Mouse (Mus musculus): ENCODE results near the gene Hgfac. TPM values are rescaled to one million over a fixed set of nuclear protein-coding genes. Genes with fewer than 3 reads are reported as not detected.

Hgfac gene
- polyA plus RNA-seq (2012; ENCODE audit: insufficient read depth, insufficient read length, missing spikeins) = not detected in 2 replicates

GRCm38 (mm10) chr5:35041268-35041829 is at the start of gene Hgfac:
Gene Hgfac, plus strand, starts transcription at chr5:35041509.
- TF ChIP-seq CTCF (IDR thresholded peaks at IDR 0.05; ENCODE audit: low read depth, low read length) (no peak), POLR2A (IDR thresholded peaks at IDR 0.05; ENCODE audit: borderline replicate concordance, low read depth, low read length) (no peak)
- no peak within 1 kb of the TSS for H3K4me3 ChIP-seq (ENCODE audit: insufficient read depth, low read length)
- H3K27ac ChIP-seq (ENCODE audit: insufficient read depth, low read depth, low read length) = no peak within 1 kb of the TSS
- H3K4me1 ChIP-seq (ENCODE audit: control insufficient read depth, insufficient read depth, low read length) = peaks cover 12% of the 10 kb centered on the region

- H3K4me3 ChIP-seq (ENCODE audit: insufficient read depth, low read length) = no peak overlapping the region
- H3K4me1 ChIP-seq (ENCODE audit: control insufficient read depth, insufficient read depth, low read length) = 0 out of 2 replicates have a peak, but pooled peaks cover 8% of the 10 kb centered on the region
- TF ChIP-seq CTCF (IDR thresholded peaks at IDR 0.05; ENCODE audit: low read depth, low read length) (no peak), POLR2A (IDR thresholded peaks at IDR 0.05; ENCODE audit: borderline replicate concordance, low read depth, low read length) (no peak)
- H3K27ac ChIP-seq (ENCODE audit: insufficient read depth, low read depth, low read length) = no peak overlapping the region
These were observed 42.6 kb upstream of the Hgfac start for GRCm38 (mm10) chr5:34998754-34999153.

GRCm38 (mm10) chr5:34999281-34999680 is 42.0 kb upstream of the Hgfac start:
- Histone ChIP-seq H3K4me3 (ENCODE audit: insufficient read depth, low read length) (no peak overlapping the region), H3K27ac (ENCODE audit: insufficient read depth, low read depth, low read length) (no peak overlapping the region), H3K4me1 (ENCODE audit: control insufficient read depth, insufficient read depth, low read length) (0 out of 2 replicates have a peak, but pooled peaks cover 8% of the 10 kb centered on the region)
- TF ChIP-seq POLR2A (IDR thresholded peaks at IDR 0.05; ENCODE audit: borderline replicate concordance, low read depth, low read length) (no peak), CTCF (IDR thresholded peaks at IDR 0.05; ENCODE audit: low read depth, low read length) (no peak)

- Histone ChIP-seq H3K27ac (ENCODE audit: insufficient read depth, low read depth, low read length) (no peak overlapping the region), H3K4me3 (ENCODE audit: insufficient read depth, low read length) (no peak overlapping the region), H3K4me1 (ENCODE audit: control insufficient read depth, insufficient read depth, low read length) (0 out of 2 replicates have a peak, but pooled peaks cover 8% of the 10 kb centered on the region)
- no peak for TF ChIP-seq CTCF (IDR thresholded peaks at IDR 0.05; ENCODE audit: low read depth, low read length)
These were observed 41.0 kb upstream of the Hgfac start for GRCm38 (mm10) chr5:35000323-35000722.

GRCm38 (mm10) chr5:35001144-35001543 is 40.2 kb upstream of the Hgfac start:
- 0 out of 2 replicates have a peak, but pooled peaks cover 8% of the 10 kb centered on the region for H3K4me1 ChIP-seq (ENCODE audit: control insufficient read depth, insufficient read depth, low read length)
- TF ChIP-seq CTCF (IDR thresholded peaks at IDR 0.05; ENCODE audit: low read depth, low read length) (no peak), POLR2A (IDR thresholded peaks at IDR 0.05; ENCODE audit: borderline replicate concordance, low read depth, low read length) (no peak)
- no peak overlapping the region for H3K4me3 ChIP-seq (ENCODE audit: insufficient read depth, low read length)
- no peak overlapping the region for H3K27ac ChIP-seq (ENCODE audit: insufficient read depth, low read depth, low read length)

- no peak for TF ChIP-seq POLR2A (IDR thresholded peaks at IDR 0.05; ENCODE audit: borderline replicate concordance, low read depth, low read length)
- no peak for TF ChIP-seq CTCF (IDR thresholded peaks at IDR 0.05; ENCODE audit: low read depth, low read length)
- H3K27ac ChIP-seq (ENCODE audit: insufficient read depth, low read depth, low read length) = no peak overlapping the region
- H3K4me1 ChIP-seq (ENCODE audit: control insufficient read depth, insufficient read depth, low read length) = 0 out of 2 replicates have a peak, but pooled peaks cover 4% of the 10 kb centered on the region
- no peak overlapping the region for H3K4me3 ChIP-seq (ENCODE audit: insufficient read depth, low read length)
These were observed 37.6 kb upstream of the Hgfac start for GRCm38 (mm10) chr5:35003611-35004162.

GRCm38 (mm10) chr5:35004769-35005168 is 36.5 kb upstream of the Hgfac start:
- H3K4me1 ChIP-seq (ENCODE audit: control insufficient read depth, insufficient read depth, low read length) = 0 out of 2 replicates have a peak, but pooled peaks cover 4% of the 10 kb centered on the region
- no peak overlapping the region for H3K4me3 ChIP-seq (ENCODE audit: insufficient read depth, low read length)
- TF ChIP-seq CTCF (IDR thresholded peaks at IDR 0.05; ENCODE audit: low read depth, low read length) (no peak), POLR2A (IDR thresholded peaks at IDR 0.05; ENCODE audit: borderline replicate concordance, low read depth, low read length) (no peak)
- no peak overlapping the region for H3K27ac ChIP-seq (ENCODE audit: insufficient read depth, low read depth, low read length)

- H3K4me3 ChIP-seq (ENCODE audit: insufficient read depth, low read length) = no peak overlapping the region
- no peak for TF ChIP-seq POLR2A (IDR thresholded peaks at IDR 0.05; ENCODE audit: borderline replicate concordance, low read depth, low read length)
- no peak for TF ChIP-seq CTCF (IDR thresholded peaks at IDR 0.05; ENCODE audit: low read depth, low read length)
- 0 out of 2 replicates have a peak, but pooled peaks cover 4% of the 10 kb centered on the region for H3K4me1 ChIP-seq (ENCODE audit: control insufficient read depth, insufficient read depth, low read length)
- no peak overlapping the region for H3K27ac ChIP-seq (ENCODE audit: insufficient read depth, low read depth, low read length)
These were observed 35.6 kb upstream of the Hgfac start for GRCm38 (mm10) chr5:35005659-35006058.

GRCm38 (mm10) chr5:35006599-35006998 is 34.7 kb upstream of the Hgfac start:
- Histone ChIP-seq H3K4me3 (ENCODE audit: insufficient read depth, low read length) (no peak overlapping the region), H3K27ac (ENCODE audit: insufficient read depth, low read depth, low read length) (no peak overlapping the region)

GRCm38 (mm10) chr5:35009163-35009562 is 32.1 kb upstream of the Hgfac start:
- TF ChIP-seq POLR2A (IDR thresholded peaks at IDR 0.05; ENCODE audit: borderline replicate concordance, low read depth, low read length) = no peak
- no peak for TF ChIP-seq CTCF (IDR thresholded peaks at IDR 0.05; ENCODE audit: low read depth, low read length)
- Histone ChIP-seq H3K27ac (ENCODE audit: insufficient read depth, low read depth, low read length) (no peak overlapping the region), H3K4me1 (ENCODE audit: control insufficient read depth, insufficient read depth, low read length) (no peaks in the 10 kb centered on the region), H3K4me3 (ENCODE audit: insufficient read depth, low read length) (no peak overlapping the region)

More at GRCm38 (mm10) chr5:35006599-35006998, 34.7 kb upstream of the Hgfac start:
- TF ChIP-seq CTCF (IDR thresholded peaks at IDR 0.05; ENCODE audit: low read depth, low read length) (no peak), POLR2A (IDR thresholded peaks at IDR 0.05; ENCODE audit: borderline replicate concordance, low read depth, low read length) (no peak)
- H3K4me1 ChIP-seq (ENCODE audit: control insufficient read depth, insufficient read depth, low read length) = no peaks in the 10 kb centered on the region

Data from bone marrow macrophage, adult 2 months (primary cell).